Mouse (Mus musculus) liver, embryonic 14.5 days (tissue): ENCODE results near the gene Rbm17.

Source experiments
- CTCF ChIP-seq: IDR thresholded peaks from 2 replicates; pipeline ENCODE4 v1.5.1; 2016; ENCODE audit warnings: antibody characterized with exemption, low read depth, control low read depth
- EP300 ChIP-seq: IDR thresholded peaks from 2 replicates; pipeline ENCODE4 v1.6.1; 2016; ENCODE audit warnings: antibody characterized with exemption, low read depth

DNA sequence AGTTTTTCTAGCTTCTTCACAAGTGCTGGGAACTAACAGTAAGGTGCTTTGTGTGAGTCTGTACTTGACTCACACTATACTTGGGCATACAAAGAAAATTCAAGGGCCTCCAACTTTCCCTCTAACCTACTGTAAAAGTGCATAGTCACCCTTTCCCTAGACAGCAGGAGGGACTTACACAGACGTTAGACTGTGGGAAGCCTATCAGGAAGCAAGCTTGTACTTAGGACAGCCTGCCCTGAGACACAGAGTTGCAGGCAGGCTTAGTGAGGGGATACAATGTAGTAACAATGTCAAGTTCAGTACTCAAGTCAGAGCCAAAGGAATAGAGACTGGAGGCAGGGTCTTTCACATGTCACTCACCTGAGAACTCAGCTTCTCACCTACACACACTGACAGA is 58.6 kb downstream of the Rbm17 start:
- no peak for TF ChIP-seq EP300
- no peak for TF ChIP-seq CTCF
